Mouse (Mus musculus): ENCODE measurements around the gene D17H6S53E.

D17H6S53E gene

DNA sequence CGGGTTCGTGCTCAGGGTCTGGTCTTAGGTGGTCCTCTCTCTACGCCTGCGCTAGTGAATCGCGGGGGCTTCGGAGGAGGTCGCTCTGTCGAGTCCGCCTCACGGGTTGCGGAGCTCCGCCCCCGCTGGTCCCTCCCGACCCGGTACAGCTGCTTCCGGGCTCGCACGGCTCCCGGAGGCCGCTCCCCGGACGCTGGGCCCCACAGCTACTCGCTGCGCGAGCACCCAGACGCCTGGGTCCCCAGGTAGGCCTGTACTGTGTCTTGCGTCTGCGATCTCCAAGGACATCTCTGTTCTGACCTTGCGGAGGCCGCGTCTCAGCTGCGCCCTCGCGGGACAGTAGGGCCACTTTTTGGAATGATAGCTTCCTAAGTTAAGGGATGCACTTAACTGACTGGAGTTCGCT lies at the start of gene D17H6S53E:
TSS of gene D17H6S53E (plus strand) at position 168 of the 406 bp plus-strand sequence.
- in situ Hi-C loops (cut with MboI, MseI) = no loop called here

DNA sequence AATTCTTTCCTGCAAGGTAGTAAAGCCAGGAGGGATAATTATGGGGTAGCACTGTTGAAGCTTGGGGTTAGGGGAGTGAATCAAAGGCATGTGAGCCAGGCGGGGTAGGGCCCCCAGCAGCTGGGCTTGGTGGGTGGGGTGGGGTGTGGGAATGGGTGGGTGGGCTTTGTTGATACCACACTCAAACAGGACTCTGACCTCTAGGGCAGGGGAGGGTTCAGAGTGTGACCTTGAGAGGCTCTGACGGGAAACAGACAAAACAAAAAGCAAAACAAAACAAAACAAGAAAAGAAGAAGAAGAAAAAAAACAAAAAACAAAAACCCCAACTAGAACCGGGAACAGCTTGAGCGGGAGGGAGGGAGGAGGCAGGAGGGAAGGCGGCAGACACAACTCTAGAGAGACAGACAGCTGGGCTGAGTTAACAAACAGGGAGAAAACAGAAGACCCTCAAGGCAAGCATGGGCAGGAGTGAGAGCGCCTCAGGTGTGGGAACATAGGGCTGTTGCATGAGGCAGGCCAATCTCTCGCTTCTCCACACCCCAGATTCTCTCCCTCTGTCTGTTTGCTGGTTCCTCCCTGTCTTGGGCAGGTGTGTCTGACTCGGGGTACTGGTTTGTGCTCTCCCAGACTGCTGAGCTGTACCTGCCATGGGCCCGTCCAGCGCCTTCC lies 49.5 kb upstream of the D17H6S53E start, which contains the start of gene Ly6g6e:
TSS of gene Ly6g6e (plus strand) at position 396 of the 670 bp plus-strand sequence.
- in situ Hi-C loops (cut with MboI, MseI) = no loop called here

DNA sequence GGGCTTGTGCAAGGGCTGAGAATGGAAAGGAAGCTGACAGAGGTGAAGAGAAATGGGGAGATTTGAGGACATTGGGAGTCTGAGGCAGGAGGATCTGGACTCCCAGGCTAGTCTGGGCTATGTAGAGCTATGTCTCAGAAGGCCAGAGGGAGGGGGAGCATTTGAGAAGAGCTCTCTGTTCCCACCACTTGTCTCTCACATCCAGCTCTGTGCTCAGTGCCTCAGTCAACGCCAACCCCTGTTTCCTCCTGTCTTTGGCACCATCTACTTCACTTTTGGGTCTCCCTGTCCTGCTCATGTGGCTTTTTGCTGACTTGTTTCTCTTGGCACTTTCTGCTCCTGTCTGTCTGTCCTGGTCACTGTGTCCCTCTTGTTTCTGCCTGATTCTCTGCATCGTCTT lies 48.9 kb upstream of the D17H6S53E start:
- in situ Hi-C loops (cut with MboI, MseI) = no loop called here

DNA sequence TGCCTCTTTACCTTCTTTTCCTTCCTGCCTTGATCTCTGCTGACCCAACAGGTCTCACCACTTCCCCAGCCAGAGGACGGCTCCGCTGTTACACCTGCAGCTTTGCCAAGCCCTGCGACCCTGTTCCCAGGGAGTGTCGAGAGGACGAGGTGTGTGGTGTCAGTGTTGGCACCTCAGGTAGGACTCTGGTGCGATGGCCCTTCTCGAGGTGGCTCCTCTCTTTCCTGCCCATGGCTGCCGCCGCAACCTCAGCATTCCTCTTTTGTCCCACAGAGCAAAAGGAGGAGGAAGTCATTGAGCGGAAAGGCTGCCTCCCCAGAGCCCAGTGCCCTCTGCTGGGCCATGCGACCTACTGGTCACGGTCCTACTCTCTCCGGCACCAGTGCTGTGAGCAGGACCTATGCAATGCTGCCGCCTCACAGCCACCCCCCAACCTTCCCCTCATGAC lies 48.4 kb upstream of the D17H6S53E start, which contains the start of gene Ly6g6d:
TSS of gene Ly6g6d (minus strand) at position 280 of the 448 bp plus-strand sequence.
- in situ Hi-C loops (cut with MboI, MseI) = no loop called here

DNA sequence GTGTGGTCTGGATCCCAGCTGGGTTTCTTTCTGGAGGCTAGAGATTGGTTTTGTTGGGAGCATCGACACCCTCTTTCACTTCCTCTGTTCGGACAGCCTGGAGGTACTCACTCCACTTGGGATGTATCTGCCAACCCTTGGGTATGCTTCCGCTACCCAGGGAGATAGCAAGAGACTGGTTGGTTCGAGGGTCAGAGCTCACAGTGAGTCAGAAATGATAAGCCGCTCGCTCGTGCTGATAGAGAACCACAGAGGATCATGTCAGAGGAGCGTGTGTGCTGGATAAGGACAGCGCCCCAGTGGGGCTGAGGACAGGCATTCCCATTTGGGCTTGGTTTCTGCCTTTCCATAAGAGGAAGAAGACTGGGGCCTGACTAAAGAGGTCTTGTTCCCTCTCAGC lies 46.4 kb upstream of the D17H6S53E start:
- in situ Hi-C loops (cut with MboI, MseI) = no loop called here

DNA sequence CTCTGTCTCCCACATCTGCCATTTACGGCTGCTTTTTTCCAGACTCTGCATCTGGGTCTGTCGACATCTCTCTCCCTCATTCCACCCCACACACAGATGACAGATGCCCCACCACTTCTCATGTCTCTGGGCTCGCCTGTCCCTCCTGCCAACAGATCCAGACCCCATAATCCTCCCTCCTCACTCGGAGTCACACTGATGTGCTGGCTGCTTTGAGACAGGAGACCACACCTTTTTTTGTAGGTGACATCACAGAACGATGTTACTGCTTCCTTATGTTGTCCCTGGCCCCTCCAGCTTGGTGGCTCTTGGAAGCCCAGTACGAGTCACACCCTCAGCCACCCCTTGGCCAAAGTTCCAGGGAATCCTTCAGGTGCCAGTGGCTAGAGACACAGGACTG lies 45.9 kb upstream of the D17H6S53E start:
- in situ Hi-C loops (cut with MboI, MseI) = no loop called here

DNA sequence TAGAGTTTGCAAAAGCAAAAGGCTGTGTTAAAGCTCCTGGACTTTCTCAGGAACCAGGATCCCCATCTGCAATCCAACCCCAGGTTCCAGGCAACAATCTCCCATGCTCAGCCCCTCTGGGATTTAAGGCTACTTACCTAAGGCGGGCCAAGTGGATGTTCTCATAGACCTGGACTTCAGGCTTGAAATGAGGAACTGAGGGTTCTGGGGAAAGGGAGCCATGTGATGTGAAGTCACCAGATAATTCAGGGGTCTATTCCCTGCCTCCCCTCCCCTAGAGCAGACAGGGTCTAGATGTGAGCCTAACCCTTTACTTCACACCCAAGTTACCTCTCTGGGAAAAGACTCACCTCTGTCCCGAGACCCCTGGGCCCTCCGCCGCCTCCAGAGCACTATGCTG lies 45.5 kb upstream of the D17H6S53E start:
- in situ Hi-C loops (cut with MboI, MseI) = no loop called here

DNA sequence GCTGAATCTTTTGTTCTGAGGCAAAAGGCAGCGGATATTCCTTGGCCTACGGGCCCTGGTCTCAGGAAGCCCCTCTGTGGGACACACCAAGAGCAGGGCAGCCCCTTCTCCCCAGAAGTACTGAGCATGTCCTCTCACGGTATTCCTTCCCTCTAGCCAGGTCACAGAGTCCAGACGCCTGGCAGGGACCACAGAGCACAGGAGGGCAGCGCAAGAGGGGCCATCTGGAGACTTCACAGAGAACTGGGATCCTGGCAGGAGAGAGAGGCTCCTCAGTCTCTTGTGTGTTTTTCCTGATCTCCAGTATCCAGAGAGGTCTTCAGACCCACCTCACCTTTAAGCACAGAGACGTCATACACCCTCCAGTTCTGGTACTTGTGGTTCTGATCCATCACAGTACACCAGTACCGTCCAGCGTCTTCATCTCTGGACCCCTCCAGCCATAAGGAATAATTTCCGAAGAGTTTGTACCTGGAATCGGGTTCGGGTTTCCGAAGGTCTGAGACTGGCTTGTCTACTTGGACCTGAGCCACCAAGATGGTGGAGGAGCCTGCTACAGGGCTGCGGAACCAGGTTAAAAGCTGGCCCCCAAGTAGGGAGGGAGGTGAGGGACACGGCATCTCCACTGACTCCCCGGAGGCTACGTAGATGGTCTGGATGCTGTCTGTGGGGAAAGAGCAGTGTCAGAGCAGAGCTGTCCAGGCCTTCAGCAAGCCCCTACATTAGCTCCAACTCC lies 43.2 kb upstream of the D17H6S53E start:
- in situ Hi-C loops (cut with MboI, MseI) = no loop called here

DNA sequence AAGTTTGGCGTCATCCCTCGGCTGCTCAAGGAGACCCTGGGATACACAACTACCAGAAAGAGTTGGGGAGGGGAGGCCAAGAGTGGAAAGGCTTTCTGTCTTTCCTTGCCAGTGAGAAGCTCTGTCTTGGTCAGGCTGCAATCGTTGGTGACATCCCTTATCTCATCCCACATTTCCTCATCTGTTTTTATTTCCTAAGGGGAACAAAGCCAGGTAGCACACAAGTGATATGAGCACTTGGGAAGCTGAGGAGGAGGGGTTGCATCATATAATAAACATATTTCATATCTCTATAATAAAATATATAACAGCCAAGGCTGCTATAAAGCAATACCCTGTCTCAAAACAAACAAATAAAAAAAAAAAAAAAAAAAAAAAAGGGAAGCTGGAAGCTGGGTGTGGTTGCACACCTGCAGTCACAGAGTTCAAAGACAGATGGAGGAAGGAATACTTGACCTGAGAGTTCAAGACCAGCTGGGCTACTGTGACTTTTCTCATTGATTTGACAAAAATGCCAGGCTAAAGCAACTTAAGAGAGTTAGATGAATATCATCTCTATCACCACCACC lies 42.2 kb upstream of the D17H6S53E start:
- in situ Hi-C loops (cut with MboI, MseI) = no loop called here

DNA sequence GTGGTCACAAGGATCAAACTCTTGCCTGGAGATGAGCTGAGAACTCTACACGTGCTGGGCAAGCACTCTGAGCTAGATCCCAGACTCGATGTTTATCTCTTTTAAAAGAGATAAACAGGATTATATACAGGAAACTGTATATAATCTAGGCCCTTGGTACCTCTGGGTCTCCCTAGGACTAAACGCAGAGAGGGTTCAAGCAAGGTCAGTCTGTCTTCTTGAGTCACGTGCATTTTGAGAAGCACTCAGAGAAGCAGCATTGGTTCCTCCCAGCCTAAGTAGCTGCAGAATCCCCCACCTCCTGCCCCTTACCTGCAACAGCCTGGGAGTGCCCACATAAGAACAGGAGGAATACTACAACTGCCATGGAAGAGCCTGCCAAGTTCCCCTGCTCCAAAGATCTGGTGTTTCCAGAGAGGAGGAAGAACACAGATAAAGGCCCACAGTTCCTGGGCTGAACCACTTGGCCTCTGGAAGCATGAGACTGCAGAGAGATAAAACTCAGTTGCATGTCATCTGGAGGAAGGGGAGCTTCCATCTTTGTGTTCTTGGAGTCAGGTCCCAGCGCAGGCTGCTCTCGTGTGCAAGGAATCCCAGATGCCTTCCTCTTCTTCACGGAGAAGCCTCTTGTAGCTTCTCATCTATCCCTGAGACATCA lies 40.8 kb upstream of the D17H6S53E start, which contains the start of gene Ly6g6f:
TSS of gene Ly6g6f (minus strand) at position 403 of the 658 bp plus-strand sequence.
- in situ Hi-C loops (cut with MboI, MseI) = no loop called here

DNA sequence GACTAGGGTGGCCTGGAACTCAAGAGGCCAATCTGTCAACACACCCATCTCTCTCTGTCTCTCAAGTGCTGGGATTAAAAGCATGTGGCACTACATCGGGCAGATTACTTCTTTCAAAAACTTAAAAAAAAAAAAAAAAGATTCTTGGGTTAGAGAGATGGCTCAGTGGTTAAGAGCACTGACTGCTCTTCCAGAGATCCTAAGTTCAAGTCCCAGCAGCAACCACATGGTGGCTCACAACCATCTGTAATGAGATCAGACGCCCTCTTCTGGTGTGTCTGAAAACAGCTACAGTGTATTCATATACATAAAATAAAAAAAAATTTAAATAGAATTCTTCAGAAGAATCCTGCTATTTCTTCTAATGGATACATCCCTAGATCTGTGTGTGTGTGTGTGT lies 38.0 kb upstream of the D17H6S53E start:
- in situ Hi-C loops (cut with MboI, MseI) = no loop called here

DNA sequence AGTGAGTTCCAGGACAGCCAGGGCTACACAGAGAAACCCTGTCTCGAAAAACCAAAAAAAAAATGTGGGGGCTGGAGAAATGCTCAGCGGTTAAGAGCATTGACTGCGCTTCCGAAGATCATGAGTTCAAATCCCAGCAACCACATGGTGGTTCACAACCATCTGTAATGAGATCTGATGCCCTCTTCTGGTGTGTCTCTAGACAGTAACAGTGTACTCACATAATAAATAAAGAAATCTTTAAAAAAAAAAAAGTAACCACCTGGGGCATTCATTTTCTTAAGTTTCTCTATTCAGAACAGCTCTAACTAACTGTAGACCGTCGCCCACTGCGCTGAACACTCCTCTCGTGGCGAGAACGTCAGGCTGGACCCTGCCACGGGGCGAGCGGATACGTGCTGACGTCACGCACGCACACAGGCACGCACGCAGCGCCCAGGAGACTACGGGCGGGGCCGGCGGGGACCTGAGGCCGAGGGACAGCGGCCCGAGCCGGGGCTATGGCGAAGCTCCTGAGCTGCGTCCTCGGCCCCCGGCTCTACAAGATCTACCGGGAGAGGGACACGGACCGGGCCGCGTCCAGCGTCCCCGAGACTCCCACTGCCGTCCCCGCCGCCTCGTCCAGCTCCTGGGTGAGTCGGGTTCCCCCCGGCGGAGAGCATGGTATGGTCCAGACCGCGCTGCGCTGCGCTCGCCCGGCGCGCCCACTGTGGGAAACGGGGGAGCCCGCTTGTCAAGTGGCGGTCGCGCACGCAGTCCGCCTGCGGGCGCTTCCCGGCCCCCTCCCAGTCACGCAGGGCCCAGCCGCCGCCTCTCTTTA lies 37.1 kb upstream of the D17H6S53E start, which contains the start of gene Abhd16a:
TSS of gene Abhd16a (plus strand) at position 439 of the 820 bp plus-strand sequence.
- in situ Hi-C loops (cut with MboI, MseI) = no loop called here

DNA sequence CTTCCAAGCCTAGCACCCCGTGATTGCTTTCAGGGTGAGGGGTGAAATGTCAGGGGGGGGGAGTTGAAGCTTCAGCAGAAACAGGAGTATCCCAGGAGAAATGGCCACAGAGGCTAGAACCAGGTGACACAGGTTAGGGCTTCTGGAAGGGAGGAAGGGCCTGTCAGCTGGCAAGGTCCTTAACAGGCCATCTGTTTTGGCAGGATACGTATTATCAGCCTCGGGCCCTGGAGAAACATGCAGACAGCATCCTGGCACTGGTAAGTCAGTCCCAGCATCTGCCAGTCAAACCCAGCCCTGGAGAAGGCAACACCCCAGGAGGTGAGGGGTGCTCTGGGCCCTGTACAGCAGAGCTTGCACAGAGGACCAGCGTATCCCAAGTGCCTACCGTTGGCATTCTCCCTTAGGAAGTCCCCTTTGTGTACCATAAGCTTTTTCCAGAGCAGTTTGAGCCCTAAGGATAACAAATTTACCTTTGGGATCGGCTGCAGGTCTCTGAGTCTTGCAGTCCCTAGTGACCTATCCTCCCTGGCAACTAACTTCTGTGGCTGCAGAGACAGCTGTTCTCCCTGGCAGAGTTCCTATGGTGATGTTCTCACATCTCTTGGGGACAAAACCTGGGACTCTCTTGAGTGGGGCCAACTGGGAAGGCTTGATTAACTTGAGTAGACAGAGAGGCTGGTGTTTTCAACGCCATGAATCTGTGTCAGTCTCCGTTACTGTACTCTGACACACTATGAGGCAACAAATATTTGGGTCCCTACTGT lies 35.8 kb upstream of the D17H6S53E start:
- in situ Hi-C loops (cut with MboI, MseI) = no loop called here

DNA sequence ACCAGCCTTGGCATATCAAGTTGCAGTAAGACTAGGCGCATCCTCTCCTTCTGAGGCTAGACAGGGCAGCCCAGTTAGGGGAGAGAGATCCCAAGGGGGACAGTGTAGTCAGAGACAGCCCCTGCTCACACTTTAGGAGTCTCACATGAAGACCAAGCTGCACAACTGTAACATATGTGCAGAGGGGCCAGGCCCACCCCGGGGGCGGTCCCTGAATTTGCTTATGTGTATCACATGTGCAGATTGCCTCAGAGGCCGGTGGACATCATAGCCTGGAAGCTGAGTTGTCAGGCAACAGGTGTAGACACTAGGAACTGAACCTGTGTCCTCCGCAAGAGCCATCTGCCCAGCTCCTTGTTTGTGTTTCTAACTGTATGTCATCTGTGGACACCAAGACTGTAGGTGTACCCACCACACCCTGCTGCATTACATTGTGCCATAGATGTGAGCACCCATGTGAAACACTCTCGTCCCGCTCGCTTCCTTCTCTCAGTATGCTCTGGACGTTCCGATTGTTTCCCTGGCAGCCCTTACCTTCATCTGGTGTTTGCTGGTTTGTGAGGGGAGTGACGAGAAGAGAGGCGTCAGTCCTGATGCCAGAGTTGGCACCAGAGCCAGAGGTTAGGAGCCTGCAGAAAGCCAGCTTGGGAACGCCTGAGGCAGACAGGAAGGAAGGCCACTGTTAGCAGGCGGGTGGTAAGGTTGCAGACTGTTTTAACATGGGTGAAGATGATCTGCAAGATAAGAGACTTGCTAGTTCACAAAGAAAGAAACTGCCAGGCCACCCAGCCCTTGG lies 33.6 kb upstream of the D17H6S53E start:
- in situ Hi-C loops (cut with MboI, MseI) = no loop called here

DNA sequence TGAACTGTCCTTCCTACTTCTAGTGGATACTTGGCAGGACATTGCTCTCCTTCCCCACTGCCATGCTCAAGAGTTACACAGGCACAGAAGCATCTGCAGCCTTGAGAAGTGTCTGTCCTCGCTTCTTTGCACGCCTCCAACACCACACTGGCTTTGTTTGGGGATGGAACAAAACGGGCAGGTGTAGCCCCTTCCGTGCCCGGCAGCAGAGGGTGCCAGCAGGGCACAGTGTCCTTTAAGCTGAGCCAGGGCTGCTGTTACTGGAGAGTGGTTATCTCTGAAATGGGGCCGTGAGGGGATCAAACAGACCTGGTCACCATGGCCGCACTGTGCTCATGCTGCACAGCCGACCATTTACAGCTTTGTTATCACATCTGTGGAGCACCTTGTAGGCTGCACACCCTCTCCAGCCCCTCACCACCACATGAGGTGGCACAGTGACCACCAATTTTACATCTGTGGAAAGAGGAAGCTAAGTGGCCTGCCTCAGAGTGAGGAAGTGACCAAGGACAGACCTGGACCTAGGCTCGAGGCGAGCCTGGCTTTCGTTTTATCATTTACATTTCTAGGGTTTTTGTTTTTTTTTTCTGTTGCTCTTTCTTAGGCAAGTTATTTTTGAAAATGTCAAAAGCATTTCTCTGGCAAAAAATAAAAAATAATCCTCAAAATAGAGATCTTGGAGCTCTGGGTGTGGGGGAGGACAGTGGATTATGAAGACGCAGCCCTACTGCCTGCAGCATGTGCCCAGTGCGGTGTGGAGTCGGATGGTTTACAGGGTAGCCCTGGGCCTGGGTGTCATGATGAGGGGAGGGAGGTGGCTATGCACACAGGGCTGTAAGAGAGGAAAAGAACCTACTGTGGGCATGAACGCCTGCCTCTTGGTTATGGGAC lies 31.5 kb upstream of the D17H6S53E start:
- in situ Hi-C loops (cut with MboI, MseI) = no loop called here

DNA sequence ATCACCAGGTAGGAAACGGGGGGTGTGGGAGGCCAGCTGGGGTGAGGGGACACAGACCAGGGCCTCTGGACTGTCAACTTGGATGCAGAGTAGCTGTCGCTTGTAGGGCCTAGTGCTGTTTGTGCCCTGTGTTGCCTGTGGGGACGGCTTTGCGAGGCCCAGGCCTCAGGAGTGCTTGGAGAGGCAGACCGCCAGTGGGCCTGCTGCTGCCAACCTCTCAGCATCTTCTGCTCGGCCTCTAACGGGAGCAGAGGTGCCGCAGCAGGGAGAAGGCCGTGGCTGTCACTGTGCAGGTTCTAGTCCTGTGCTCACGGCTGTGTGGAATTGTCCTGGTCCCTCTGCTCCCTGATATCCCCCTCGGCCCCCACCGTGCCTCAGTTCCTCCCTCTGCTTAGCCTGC lies 29.6 kb upstream of the D17H6S53E start:
- in situ Hi-C loops (cut with MboI, MseI) = no loop called here

DNA sequence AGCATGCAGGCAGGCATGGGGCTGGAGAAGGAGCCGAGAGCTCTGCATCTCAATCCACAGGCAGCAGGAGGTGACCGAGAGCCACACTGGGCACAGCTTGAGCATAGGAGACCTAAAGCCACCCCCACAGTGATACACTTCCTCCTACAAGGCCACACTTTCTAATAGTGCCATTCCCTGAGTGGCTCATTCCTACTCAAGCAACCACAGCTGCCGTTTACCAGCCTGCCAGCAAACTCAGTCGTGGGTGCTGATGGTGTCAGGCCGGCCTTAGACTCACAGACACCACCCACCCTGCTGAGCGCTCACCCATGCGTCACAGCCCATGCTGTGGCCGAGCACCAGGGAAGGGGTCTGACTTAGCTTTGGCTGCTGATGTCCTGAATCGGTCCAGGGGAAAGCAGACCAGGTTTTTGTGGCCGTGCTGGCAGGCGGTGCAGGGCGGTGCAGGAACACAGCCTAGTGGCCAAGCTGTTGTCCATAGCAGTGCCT lies 29.0 kb upstream of the D17H6S53E start:
- in situ Hi-C loops (cut with MboI, MseI) = no loop called here

DNA sequence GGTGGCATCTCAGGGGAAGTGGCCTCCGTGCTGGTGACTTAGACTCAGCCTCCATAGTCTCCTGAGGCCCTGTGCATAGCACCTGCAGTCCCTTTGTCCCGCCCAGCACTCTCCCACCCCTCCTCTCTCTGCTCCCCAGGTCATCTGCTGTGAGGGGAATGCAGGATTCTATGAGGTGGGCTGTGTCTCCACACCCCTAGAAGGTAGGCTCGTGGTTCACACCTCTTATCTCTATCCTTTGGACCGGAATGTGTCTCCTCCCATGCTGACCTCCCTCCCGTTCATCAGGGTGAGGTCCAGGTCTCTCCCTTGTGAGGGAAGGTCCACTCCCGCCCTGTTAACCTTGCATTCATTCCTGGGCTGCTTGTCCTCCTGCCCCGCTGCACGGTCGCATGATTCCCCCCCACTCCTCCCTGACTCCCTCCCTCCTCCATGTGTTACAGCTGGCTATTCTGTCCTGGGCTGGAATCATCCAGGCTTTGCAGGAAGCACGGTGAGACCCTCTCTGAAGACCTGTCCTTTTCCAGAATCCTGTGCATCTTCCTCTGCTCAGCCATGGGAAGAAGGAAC lies 25.9 kb upstream of the D17H6S53E start:
- in situ Hi-C loops (cut with MboI, MseI) = no loop called here
